Mouse (Mus musculus): ENCODE measurements around the gene Serpina12.

Serpina12 gene

GRCm38 (mm10) chr12:104044343-104044742 is at the start of gene Serpina12:
Serpina12 (minus strand) TSS chr12:104044443.
- DNase-seq = no peak

- no peak for DNase-seq
Measured at GRCm38 (mm10) chr12:104091303-104091702, 47.1 kb upstream of the Serpina12 start.

GRCm38 (mm10) chr12:104090119-104090518 is 45.9 kb upstream of the Serpina12 start:
- DNase-seq = no peak

- no peak for DNase-seq
Measured at GRCm38 (mm10) chr12:104072286-104072685, 28.0 kb upstream of the Serpina12 start.

GRCm38 (mm10) chr12:104071708-104072107 is 27.5 kb upstream of the Serpina12 start:
- no peak for DNase-seq

DNA sequence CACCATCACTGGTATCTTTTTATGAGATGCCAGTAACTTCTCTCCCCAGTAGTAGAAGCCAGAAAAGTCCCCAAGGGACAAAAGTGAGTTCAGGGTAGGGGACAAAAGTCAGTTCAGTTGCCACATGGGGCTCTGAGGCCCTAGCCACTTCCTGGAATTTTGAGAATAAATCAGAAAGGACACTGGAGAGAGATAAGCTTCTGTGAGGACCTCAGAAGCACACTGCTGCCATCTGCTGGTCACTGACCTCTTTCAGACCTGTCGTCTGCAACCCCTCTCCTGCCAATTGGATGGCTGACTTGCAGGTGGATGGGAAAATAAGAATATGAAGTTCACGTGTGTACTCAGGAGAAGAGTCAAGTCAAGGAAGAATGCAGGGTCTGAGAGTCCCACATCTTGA is 25.4 kb upstream of the Serpina12 start:
- peak; percentile 29 to 70 for DNase-seq

GRCm38 (mm10) chr12:104067549-104067948 is 23.3 kb upstream of the Serpina12 start:
- DNase-seq = no peak

- peak; percentile 23 to 53 for DNase-seq
Measured at GRCm38 (mm10) chr12:104066241-104066640, 22.0 kb upstream of the Serpina12 start.

GRCm38 (mm10) chr12:104064996-104065395 is 20.8 kb upstream of the Serpina12 start:
- no peak for DNase-seq

DNA sequence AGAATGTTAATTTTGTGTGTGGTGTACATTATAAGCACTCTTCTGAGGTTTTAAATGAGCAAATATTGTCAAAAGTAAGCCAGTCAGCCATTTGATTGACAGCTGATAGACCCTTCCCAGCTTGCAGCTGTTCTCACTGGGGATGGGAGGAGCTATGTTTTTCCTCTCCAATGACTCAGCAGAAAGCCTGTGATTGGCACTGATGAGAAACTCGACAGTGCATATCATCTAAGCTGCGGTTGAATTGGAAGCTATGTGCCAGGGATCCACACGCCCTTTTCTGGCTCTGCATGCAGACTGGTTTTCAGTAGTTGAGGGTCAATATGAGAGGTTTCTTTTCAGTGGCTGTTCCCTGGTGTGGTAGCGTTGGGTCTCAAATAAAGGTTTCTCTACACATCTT is 20.3 kb upstream of the Serpina12 start:
- DNase-seq = no peak

- DNase-seq = peak in 1 of 2 experiments; percentile 12
Measured at GRCm38 (mm10) chr12:104061862-104062261, 17.6 kb upstream of the Serpina12 start.

- no peak for DNase-seq
Measured at GRCm38 (mm10) chr12:104060126-104060525, 15.9 kb upstream of the Serpina12 start.

DNA sequence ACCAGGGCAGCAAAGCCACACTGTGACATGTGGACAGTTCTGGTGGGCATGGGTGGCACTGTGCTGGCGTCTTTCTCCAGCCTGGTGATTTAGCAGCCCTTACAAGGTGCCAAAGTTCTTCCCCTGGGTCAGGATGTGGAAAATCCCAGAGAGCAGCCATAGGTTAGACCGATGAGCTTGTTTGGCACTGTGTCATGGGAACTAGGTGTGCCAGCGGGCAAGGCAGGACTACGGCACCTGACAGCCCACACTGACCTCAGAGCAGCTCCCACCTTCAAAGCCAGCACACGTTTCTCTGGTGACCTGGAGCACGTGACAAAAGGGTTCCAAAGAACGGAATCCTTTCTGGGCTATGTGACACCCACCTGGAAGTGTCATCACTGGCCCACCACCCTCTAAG is 13.3 kb upstream of the Serpina12 start:
- no peak for DNase-seq

DNA sequence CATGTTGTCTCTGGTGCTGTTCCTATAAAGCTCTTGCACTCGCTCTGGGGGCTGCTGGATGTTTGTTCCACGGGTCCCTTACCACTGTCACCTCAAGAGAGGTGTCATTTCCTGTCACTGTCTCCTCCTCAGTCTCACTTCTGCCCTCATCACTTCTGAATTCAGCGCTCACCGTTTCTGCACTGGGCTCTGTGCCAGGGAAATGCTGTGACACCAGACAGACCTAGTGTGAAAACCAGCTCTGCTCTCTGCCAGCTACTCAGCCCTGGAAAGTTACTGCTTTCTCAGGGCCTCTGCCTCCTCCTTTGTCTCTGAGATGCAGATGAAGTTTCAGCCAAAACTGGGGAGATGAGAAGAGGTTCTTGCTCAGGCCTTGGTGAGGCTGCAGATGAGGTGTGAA is 12.8 kb upstream of the Serpina12 start:
- peak; percentile 35 to 54 for DNase-seq

DNA sequence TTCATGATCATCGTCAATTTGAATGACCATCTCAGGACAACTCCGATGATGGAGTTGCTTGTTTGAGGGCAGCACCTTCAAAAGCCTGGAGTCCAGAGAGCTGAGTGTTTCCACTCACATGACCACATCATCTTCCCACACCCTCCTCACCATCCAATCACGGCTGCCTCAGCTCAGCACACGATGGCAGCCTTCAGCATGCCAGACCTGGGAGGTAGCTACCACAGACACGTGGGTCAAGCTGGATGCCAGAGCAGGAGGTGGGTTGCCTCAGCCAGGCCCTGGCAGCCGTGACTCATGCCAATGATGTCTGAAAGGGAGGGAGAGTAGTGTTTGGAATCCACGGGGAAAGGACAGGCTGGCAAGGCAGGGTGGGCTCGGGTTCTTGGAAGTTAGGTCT is 11.5 kb upstream of the Serpina12 start:
- DNase-seq = no peak

- no peak for DNase-seq
Measured at GRCm38 (mm10) chr12:104053995-104054394, 9.8 kb upstream of the Serpina12 start.

DNA sequence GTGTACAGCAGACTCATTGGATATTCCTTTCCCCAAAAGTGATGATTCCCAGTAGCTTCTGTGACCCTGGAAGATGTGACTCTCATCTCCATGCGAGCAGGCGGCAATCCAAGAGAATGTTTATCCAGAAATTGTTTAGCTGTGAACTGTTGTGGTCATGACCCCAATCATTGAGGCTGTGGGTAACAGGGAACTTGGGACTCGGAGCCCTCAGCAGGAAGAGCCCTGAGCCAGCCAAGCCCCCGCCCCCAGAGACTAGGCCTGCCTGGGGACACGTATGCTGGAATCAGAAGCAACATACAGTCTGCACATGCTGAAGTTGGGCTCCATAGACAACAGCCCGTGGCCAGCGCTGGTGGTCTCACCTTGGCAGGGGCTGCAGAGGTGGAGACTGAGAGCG is 1.5 kb upstream of the Serpina12 start:
- DNase-seq = no peak

DNA sequence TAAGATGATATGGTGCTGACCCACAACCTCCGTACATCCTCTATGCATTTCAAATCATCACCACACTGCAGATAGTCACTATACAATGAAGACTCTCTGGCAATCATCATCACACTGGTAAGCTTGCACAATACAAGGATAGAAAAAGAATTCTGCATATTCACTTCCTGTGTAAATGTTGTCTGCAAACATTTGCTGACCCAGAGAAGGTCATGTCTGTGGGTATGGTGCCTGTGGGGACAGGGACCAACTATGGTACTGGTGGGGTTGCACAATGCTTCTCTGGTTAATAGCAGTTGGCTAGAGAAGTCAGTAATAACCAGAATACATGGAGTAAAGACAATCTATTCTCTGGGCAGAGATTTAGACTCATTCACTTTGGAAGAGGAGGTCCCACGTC is 1.5 kb downstream of the Serpina12 start:
- DNase-seq = no peak

DNA sequence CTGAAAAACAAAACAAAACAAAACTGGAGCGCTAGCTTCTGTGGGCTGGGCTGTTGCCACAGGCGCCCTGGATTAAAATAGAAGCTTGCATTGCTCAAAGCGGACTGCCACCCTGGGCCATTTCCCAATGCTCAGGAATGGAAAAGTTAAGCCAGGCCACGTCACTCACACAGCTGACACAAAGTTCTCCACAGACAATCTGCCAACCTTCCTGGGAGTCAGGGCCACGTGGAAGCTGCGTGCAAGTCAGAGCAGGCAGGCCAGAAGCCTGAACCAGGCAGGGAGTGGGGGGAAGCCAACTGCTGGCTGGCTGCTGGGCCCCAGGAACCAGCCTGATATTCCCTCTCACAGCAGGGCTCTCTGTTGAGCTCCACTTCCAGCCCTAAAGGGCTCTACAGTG is 2.8 kb downstream of the Serpina12 start:
- no peak for DNase-seq

- no peak for DNase-seq
Measured at GRCm38 (mm10) chr12:104038181-104038580, 6.1 kb downstream of the Serpina12 start.

DNA sequence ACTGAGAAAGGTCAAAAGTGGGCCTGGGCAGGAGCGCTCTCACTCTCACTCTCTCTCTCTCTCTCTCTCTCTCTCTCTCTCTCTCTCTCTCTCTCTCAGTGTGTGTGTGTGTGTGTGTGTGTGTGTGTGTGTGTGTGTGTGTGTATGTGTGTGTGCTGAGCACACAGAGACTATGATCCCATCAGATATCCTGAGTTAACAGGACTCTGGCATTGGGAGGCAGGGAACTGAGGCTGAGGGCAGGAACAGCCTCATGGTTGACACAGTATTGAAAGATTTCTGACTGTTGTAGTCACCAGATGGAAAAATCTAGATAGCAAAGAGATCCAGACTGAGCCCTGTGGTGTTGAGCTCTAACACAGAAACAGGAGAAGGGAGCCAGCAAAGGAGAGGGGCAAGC is 10.5 kb downstream of the Serpina12 start:
- DNase-seq = no peak

GRCm38 (mm10) chr12:104029986-104030385 is 14.3 kb downstream of the Serpina12 start:
- DNase-seq = peak in 1 of 2 experiments; percentile 20

DNA sequence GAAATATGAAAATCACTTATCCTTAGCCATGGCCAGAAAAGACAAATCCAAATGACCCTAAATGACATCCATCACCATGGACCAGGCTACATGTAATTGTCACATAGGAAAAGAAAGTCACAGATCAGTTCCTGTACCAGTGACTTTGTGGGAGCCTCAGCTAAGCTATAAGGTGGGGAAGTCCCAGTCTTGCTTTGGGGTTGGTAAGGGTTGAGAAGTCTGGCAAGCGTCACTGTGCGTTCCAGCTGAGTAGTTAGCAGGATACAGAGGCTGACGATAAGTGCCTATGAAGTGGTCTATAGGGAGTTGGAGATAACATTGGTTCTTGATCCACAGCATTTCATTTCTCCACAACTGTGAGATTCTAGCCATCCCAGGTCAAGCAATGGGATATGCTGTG is 29.0 kb downstream of the Serpina12 start:
- DNase-seq = no peak

- no peak for DNase-seq
Measured at GRCm38 (mm10) chr12:104013620-104014019, 30.6 kb downstream of the Serpina12 start, which contains the start of gene Serpina9. Serpina9 (minus strand) TSS chr12:104013755.

GRCm38 (mm10) chr12:104004689-104005088 is 39.6 kb downstream of the Serpina12 start:
- DNase-seq = no peak

- DNase-seq = no peak
Measured at GRCm38 (mm10) chr12:104003238-104003612, 41.0 kb downstream of the Serpina12 start.

Measured in spleen, adult 18-20 months (tissue).